Mouse (Mus musculus): Measurements from ENCODE around the gene Hapln1.

Gene Hapln1

DNA sequence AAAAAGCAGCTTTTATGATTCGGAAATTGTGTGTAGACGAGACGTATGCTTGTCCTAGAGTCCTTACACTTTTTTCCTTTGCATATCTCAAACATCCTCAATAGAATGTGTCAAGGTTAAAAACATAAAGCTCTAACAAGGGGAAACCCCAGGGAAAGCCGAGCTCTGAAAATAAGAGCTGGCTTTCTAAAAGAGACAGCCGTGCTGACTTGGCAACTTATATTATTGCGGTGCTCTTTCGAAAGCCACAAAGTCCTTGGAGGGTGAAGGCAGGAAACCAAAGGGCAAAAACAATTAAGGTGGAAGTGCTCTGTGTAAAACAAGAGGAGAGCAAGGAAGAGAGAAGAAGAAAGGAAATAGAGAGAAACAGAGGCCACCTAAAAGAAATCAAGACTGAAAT, 60.9 kb downstream of the Hapln1 start:
- no peak for DNase-seq (ENCODE audit: low spot score)

DNA sequence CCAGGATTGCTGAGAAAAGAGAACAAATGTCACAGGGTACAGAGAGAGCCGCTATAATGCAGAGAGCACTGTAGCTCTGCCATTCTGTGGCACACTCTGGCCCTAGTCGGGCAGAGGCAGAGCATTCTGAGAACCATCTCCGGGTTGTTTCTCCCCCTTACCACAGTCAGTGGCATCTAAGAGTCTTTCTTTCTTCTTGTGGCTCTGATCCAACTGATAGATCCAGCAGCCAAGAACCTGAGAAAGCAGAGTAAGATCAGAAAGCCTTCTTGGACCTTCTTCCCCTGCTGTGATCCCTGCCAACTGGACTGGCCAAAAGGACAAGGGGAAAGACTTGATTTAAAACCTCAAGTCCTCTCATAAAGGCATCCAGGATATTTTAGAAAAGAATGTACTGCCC, 63.7 kb downstream of the Hapln1 start:
- no peak for DNase-seq (ENCODE audit: low spot score)

DNA sequence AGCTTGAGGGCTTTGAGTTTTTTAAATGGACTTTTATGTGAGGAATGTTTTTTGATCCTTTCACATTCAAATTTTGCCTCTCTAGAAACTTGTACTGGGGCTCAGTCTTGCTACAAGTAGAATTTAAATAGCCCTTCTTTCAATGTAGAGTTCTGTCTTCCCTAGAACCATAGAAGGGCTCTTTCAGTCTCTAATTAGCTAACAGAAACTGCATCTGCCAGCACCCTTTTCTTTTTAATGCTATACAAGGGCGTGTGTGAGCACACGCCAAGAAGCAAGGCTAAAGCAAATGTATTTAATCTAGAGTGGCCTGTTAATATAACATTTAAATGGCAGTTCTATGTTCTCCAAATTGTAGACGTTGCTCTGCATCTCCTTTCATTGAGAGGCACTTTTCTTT, 67.8 kb downstream of the Hapln1 start:
- DNase-seq (ENCODE audit: low spot score): no peak

DNA sequence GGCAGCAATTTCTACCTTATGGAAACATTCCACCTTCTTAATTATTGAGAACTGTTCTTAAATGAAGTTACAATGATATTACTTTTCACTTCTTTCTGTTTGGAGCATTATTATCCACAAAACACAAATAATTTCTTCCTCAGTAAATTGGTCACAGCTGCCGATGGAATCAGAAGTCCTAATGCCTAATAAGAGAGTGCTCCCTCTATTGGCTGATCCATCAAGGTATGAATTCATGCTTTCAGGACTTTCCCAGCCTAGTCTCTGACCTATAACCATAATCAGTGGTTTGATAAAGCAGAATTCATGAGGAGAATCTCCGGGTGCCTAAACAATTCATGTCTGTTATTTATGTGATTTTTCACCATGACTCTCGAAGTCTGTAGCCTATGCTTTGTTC, 79.5 kb downstream of the Hapln1 start:
- DNase-seq (ENCODE audit: low spot score): no peak

DNA sequence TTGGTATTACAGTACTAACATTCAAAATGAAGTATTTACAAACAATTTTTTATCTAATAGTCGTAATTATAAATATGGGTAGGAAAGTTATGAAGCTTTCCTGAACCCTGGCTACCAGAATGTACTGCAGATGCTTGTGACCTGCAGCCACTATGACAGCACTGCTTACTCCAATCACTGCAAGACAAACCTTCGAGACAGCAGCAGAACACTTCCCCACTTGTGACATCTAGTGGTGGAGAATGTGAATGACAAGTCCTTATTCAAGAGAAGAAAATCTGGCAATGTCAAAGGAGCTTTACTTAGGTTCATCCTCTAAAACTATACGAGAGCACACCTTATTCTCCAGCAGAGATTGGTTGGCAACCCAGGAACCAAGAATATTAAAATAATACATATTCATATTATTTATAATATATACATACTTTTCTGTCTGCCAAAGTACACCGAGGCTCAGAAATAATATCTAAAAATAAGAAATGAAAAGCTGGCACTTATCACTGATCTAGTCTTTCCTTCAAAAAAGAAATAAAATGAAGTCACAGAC, 94.6 kb downstream of the Hapln1 start:
- DNase-seq (ENCODE audit: low spot score): no peak

DNA sequence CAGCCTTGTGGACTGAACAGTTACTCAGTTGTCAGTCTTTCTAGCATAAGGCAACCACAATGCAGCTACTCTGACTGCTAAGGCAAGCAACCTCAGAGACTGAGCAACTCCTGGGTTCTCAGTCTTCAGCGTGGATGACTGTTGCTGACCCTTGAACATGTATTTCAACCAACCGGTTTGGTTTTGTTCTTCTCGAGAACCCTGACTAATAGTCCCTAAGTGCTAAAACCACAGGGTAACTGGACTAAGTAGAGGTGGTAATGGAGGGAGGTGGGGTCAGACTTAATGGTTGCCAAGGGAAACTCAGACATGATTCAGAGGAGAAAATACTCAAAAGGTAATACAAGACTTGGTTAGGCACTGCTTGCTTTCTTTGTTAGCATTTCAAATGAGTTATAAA, 97.4 kb downstream of the Hapln1 start:
- DNase-seq (ENCODE audit: low spot score): no peak

DNA sequence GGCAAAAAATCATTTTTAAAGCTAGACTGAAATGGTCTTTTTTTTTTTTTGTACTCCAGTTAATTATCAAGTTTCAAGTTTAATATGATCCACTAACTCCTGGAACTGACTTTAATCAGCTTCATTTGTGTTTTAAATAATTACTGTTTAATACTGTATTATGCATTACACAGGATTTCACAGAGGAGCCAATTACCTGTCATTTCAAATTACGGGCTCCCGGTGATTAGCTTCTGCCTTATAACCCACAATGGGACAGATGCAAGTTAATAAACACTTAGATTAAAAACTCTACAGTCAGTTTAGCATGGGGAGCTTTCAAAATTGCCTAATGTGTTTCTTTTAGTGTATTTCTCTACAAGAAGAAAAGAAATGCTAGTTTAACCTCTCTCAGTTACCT, 106.0 kb downstream of the Hapln1 start:
- DNase-seq (ENCODE audit: low spot score): no peak

DNA sequence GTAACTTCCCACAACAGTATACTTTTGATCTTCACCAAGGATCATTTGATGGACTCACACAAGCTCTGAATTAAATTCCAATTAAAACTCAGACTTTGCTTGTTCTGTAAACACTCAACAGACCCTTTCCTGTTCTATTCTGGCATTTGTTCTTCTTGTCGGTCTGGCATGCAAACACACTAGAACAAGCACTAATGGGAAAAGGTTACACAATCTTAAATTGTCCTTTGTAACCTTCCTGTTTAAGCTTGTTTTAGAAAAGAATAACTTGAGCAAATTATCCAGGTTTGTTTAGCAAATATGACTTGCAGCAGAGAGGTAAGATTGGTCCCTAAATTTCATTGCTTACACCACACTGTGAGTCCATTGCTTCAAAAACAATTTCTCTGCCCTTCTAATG, 113.2 kb downstream of the Hapln1 start:
- DNase-seq (ENCODE audit: low spot score): no peak

DNA sequence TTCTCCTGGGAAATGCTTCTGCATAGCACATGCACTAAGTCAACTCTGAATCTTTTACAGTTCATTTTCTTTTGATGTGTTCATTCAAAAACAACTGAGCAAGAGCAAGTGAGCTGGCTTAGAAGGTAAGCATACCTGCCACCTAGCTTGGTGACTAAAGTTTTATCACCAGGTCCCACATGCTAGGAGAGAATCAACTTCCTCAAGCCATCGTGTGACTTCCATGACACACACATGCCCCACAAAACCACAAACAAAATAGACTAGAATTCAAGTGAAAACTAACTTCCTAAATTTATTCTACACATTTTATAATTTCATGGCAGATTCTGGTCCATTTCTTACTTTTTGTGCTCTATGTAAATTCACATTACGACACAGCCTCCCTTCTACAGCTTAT, 113.7 kb downstream of the Hapln1 start:
- DNase-seq (ENCODE audit: low spot score): no peak

DNA sequence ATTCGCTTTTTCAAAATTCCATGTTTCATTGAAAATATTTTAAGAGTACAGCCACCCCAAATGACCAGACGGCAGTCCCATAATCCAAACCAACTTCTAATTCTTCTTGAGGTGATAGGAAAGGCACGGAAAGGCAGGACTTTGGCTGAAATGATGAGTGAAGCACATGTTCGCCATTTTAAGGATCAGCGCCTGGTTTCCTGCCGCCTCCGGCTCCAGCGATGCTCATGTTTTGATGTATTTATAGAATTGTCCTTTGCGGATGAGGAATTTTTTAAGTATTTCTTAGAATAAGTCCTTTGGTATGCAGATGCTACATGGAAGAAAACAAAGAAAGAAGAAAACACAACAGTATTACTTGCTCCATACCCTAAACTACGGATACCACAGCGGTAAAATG, 117.5 kb downstream of the Hapln1 start:
- no peak for DNase-seq (ENCODE audit: low spot score)
